Mouse (Mus musculus) monocyte, adult 5-6 weeks (primary cell): ENCODE results near the gene Gm49355. TPM values are rescaled to one million over a fixed set of nuclear protein-coding genes. Genes with fewer than 3 reads are reported as not detected.

ENCODE experiments used
- ATAC-seq: fragments of 153-309, 156-312 bp; replicated peaks from 2 replicates; pipeline ENCODE4 v1.8.0; 2017; ENCODE audit warnings: mild to moderate bottlenecking; ENCODE audit not compliant: low TSS enrichment, insufficient number of reproducible peaks, severe bottlenecking, poor library complexity, low FRiP score
- total RNA-seq: library from RNA; stranded (forward); fragments of 200-1000, 200-491, 200-594 nt; gene quantifications from 3 replicates; pipeline ENCODE4 v1.2.3, GENCODE M21; 2017

Gm49355 gene
- total RNA-seq, 1 experiment from 2014 or later, result not detected

DNA sequence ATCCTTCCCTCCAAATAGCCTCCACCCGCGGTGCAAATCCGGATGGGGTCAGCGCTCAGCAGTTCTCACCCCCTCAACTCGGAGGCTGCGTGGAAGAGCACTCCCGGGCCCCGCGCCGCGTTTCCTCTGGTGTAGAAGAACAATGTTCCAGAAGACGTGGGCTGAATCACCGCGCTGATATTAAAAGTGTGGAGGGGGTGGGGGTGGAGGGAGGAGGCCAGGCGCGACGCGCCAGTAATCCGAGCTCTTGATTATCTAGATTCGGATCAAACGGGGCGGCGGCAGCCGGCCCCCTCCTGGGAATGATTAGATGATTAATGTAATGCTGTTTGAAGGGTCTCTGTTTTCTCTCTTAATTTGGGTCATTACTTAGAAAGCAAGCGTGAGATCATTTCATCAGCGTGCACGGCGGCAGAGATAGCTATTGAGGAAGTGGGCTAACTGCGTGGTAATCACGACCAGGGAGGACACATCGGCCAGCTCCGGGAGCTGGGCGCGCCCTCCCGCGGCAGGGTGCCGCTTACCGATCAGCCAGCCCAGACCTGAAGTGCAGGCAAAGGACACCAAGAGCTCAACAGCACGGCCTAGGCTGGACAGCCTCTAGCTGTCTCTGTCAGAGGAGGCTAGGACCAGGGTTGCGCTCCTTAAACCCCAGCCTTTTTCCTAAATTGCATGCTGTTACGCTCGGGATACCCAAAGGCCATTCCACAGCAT is 57.5 kb downstream of the Gm49355 start:
- ATAC-seq, result no peak

DNA sequence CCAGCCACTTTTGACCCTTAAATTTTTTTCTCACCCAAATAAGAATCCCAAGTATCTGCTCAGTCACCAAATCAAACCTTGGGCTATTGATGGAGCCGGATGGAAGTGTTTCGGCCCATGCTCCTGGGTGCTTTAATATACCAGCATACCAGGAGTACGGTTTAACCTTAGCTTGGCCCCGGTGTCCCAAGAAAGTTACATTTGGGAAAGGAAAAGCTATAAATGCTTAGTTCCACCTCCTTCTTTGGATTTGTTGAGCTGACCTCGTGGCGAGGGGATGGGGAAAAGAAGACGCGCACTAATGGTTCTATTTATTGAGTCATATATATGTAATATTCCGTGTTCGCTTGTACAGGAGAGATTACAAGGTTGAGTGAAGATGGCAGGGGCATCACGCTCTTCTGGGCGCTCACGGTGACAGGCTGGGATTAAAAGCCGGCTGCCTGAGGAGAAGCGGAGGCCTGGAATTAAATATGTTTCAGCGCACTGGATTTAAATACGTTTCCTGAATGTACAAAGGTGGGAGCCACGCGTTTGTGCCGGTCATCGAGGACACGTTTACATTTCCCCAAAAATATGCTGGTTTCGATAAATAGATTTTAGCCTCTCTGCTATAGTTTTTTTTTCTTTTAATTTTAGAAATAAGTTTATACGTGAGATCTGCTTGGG is 58.1 kb downstream of the Gm49355 start:
- no peak for ATAC-seq

DNA sequence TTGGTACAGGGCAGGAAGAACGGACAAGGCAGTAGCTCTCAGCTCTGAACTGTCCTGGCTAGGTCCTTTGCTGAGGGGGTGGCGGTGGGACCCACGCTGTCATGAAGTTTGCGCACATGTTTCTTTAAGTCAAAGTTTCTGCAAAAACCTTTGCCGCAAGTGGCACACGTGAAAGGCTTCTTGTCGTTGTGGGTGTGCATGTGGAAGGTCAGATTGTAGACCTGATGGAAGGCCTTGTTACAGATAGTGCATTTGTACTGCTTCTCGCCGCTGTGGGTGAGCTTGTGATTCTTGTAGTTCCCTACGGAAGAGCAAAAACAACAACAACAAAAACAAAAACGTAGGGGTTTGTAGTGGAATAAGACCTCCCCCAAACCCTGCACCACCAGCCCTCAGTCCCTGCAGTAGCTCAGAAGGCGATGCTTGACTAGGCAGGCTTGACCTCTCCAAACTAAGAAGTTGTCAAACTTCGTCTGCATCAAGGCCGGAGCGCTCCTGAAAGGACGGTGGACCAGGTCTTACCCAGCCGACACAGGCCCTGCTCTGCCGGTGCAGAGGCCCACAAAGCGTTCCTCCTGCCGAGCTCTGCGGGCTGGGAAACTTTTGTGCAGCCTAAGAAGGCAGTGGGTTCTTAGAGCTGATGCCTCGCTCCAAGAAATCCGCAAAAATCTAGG is 58.8 kb downstream of the Gm49355 start:
- no peak for ATAC-seq

- ATAC-seq, result no peak
These were observed 59.7 kb downstream of the Gm49355 start for GRCm38 (mm10) chr14:12343451-12343941.

DNA sequence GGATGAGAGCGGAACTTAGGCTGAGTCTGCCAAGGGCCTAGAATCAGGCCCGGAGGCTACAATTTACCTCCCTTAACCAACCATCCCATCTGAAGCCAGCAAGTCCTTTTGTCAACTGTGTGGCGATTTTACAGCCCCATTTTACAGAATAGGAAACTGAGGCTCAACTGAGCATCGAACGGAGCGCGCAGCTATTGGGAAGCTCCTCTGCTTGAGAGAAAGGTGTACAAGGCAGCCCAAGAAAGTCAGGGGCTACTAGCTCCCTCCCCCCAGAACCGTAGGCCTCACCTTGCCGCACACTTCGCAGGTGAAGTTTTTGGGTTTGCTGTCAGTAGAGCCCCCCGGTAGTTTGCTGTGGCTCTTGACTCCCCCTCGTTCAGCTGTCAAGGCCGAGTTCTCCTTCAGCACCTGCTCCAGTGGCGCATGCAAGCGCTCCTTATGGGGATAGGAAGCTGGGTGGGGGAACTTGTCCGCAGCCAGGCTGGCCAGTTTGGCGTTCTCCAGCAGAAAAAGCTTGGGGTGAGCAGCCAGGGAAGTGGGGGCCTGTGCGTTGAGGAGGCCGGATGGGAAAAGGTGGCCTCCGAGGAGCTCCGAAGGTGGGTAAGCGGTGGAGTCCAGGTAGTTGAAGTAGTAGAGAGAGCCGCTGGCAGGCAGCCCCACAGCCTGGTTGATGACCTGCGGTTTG is 60.4 kb downstream of the Gm49355 start:
- ATAC-seq, result no peak

DNA sequence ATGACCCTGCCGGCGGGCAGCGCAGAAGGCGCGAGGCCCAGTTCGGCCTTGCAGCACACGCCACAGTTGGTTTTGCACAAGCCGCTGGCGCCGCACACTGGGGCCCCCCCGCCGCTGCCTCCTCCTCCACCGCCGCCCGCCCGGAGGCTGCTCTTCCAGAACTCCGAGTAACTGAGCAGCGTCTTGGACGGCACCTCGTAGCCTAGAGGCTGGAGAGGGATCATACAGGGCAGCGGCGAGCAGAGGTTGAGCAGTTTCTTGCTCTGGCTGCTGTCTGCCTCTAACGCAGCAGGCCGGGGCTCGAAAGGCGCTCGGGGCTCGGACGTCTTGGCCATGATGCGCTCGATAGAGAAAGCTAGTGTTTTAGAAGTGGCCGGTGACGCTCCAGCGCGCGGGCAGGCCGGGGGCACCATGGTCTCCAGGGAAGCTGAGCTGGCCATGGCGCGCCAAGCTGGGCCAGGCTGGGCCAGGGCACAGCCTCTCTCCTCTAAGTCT is 61.0 kb downstream of the Gm49355 start:
- no peak for ATAC-seq

DNA sequence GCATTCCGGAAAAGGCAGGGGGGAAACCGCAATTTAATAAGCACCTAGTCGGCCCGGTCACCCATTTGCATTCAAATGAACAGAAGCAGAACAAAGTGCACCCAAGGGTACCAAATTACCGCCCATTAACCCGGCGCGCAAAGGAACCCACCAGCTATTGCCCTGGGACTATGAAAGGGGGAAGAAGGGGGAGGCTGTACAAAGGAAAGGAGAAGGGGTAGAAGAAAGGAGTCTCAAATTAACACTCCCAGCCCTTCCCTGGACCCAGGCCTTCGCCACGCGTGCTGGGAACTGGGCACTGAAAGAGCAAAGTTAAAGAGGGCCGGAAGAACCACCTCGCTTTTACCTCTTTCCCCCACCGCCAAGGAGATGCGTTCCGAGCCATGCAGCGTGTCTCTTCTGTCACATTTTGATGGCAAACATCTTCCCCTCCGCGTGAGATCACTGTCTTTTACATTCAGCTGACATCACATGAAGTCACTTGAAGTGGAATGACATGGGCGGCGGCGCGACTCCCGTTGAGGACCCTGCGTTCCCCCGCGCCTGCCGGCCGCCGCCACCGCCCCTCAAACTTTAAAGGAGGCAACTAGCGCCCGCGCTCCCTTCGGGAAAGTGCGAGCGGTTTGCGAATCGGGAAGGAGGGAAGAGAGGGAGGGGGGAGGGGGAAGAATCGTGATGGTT is 61.6 kb downstream of the Gm49355 start:
- no peak for ATAC-seq

DNA sequence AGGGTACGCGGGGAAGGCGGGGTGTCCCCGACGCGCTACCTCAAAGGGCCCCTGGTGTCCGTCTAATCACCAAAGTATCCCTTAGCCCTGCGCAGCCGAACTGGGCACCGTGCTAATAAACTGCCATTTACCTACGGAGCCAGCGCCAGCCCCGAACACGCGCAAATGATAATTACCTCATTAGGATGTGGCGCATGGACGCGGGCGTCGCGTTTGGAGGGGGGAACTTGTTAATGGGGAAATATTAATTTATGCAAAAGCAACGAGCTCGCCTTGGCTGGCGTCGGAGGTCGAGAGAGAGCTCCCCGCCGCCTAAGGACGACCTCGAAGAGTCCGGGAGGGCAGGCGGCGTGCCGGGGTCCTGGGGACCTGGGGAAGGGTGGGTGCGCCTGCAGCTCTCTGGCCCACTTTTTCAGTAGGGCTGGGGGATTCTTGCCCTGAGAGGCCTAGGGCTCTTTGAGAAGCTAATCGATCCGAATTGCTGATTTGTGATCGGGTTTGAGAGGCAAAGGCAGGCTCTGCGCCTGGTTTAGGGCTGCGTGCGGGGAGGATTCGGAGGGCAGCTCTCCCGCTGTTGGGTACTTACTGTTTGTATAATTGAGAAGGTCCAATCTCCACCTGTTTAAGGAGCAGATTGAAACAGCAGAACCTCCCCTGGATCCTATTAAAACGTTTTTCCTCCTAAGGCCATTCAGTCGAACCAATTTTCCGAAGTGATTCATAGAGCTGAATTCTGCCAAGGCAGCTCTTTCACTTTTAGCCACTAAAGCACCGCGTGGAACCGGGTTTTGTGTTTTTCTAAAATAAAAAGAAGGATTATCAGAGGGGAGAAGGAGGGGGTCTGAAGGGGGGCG is 62.5 kb downstream of the Gm49355 start:
- no peak for ATAC-seq

DNA sequence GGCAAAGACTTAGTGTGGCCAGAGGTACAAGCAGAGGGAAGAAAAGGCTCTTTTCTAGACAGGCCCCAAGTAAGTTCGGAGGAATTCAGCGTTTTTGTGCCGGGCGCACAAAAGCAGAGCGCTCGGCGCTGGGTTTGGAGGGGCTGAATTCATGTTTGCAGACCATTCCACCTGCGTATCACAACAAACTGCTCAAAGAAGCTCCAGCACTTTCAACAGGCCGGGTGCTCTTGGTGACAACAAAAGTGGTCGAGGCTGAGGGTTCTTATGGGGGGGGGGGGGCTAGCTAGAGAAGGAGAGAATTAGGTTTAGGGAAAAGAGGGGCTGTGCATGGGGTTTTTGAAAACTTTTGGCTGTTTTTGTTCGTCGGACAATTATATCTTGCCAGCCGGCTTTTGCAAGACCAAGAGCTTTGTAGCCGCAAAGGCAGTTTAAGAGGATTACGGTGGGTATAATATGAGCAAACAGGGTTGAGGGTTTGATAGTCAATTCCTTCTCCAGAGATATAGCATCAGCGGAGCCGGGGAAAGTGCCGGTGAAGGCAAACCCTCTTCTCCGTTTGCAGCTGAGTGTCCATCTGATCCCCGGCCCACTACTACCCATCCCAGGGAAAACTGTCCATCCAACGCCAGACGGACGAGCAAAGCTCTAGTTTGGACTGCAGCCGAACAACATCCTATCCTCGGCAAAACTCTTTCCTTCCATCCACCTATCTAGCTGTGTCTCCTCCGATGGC is 63.3 kb downstream of the Gm49355 start:
- no peak for ATAC-seq

- ATAC-seq, result no peak
These were observed 64.3 kb downstream of the Gm49355 start, which contains the start of gene Fezf2 for GRCm38 (mm10) chr14:12348089-12348488. Gene Fezf2, minus strand, starts transcription at chr14:12348189.

DNA sequence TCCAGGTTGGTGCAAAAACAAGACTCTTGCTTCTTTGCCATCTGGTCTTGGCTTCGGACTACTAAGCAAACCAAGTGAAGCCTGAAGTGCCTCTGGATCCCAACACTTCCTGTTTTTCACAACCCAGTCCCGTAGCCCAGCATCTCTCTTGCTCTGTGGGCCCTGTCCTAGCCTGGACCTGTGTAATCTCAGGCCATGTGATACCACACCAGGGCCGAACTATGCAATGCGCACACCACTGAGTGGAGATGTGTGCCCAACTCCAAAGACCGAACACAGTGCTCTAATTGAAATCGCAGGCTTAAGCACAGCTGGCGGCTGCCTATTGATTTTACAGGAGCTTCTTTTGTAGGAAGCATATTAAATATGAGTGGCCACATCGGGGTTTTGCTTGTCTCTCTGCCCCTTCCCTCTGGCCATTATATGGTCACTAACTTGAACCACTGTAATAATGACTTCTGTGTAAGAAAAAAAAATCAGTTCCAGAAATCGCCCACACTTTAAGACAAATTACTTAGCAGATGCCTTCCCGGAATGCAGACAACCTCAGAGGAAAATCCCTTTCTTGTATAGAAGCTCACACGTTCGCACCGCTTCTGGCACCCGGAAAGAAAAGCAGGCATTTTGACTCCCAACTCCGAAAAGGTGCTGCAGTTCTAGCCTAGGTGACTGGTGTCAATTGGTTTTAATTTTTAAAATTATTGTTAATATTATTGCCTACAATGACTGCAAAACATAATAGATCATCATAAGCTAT is 65.7 kb downstream of the Gm49355 start:
- no peak for ATAC-seq

DNA sequence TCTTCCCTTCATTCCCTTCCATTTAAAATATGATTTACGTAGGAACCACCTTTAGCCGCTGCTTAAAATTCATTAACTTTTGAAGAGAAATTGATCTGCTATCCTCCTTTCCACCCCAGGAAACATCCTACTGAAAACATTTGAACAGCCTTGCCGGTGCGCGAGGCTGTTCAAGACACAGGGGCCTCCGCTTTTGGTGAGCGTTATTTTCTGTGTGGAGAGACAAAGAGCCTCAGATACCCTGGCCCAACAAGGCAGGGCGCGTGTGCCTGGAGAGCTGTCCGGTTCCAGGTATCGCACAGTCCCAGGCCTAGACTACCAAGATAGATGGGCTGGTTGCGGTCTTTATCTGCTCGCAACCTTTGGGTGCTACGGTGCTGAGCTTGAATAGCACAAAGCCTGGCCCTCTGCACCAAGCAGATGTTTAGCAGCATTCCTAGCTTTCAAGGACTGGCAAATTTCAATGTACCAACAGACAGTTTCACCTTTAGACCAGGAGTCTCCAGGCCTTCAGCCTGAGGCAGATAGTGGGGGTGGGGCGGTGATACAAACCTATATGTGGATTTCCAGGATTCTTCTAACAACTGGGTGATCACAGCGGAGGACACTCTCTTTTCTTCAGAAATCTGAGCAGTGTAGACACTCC is 66.6 kb downstream of the Gm49355 start:
- no peak for ATAC-seq
